In the genomic region with DNA sequence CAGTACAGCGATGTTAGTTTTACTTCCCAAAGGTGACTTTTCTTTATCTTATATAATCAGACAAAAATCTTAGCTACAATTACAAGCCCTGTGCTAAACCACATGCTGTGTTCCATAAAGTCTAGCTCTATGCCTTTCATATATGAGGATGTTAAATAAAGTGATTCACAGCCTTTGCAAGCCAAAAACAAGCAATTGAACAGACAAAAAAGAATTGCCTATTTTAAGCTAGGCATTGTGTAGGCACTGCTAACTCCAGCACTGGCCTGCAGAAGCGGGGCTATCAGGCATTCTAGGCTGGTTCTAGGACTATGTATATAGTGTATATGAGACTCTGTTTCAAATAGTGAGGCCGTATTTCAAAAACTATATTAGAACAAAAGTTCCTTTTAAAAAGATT, we compare ENCODE assay signal across 30 mouse cellular contexts. TPM values are rescaled to one million over a fixed set of nuclear protein-coding genes. Genes with fewer than 3 reads are reported as not detected.
"Had no signal": no experiment of that assay in that cellular context is flagged by ENCODE, and none has a peak within 500 bp of the region (broad histone marks: within the 10 kb centered on the region; RNA-seq: fewer than 3 reads in every experiment).

No protein-coding gene starts in this region.

- H3K4me2 ChIP-seq: limb, embryonic 12.5 days; limb, embryonic 13.5 days; limb, embryonic 15.5 days; liver, embryonic 11.5 days; liver, embryonic 12.5 days; liver, embryonic 13.5 days; liver, embryonic 15.5 days; lung, embryonic 14.5 days; lung, embryonic 15.5 days; midbrain, embryonic 12.5 days; midbrain, embryonic 13.5 days; midbrain, embryonic 15.5 days; neural tube, embryonic 12.5 days had no signal

- H3K27me3 ChIP-seq: limb, embryonic 13.5 days; limb, embryonic 15.5 days; liver, embryonic 13.5 days; midbrain, embryonic 12.5 days; midbrain, embryonic 15.5 days; neural tube, embryonic 12.5 days had no signal

- ATAC-seq: liver, embryonic 12.5 days; liver, postnatal 0 days; lung, postnatal 0 days; midbrain, embryonic 13.5 days; midbrain, embryonic 15.5 days; midbrain, embryonic 16.5 days had no signal

- DNase-seq: left cerebral cortex, postnatal 4 days; liver; liver, embryonic 13.5 days; liver, postnatal 0 days; lung, adult 18-20 months; lung, adult 2 months; lung, embryonic 14.5 days; lung, postnatal 10 days; lung, postnatal 14 days; lung, postnatal 36 days; lung, postnatal 4 days; midbrain, embryonic 14.5 days had no signal

- H3K4me3 ChIP-seq: limb, embryonic 10.5 days; limb, embryonic 12.5 days; limb, embryonic 13.5 days; limb, embryonic 15.5 days; liver, embryonic 12.5 days; liver, embryonic 13.5 days; liver, embryonic 15.5 days; lung, embryonic 15.5 days; megakaryocyte, embryonic 14.5 days; midbrain, embryonic 12.5 days; midbrain, embryonic 13.5 days; midbrain, embryonic 15.5 days; myocyte; neural tube, embryonic 12.5 days had no signal

- H3K9me3 ChIP-seq: limb, embryonic 10.5 days; limb, embryonic 15.5 days; liver, embryonic 13.5 days; liver, embryonic 15.5 days; lung, embryonic 15.5 days; midbrain, embryonic 15.5 days; neural tube, embryonic 12.5 days had no signal

- H3K9ac ChIP-seq: limb, embryonic 12.5 days; limb, embryonic 13.5 days; limb, embryonic 15.5 days; liver, embryonic 12.5 days; liver, embryonic 13.5 days; liver, embryonic 14.5 days; liver, embryonic 15.5 days; liver, postnatal 0 days; lung, embryonic 14.5 days; lung, embryonic 15.5 days; midbrain, embryonic 12.5 days; midbrain, embryonic 13.5 days; midbrain, embryonic 15.5 days; neural tube, embryonic 12.5 days had no signal

- H3K27ac ChIP-seq: limb, embryonic 10.5 days; limb, embryonic 12.5 days; limb, embryonic 13.5 days; limb, embryonic 15.5 days; liver, embryonic 12.5 days; liver, embryonic 13.5 days; liver, embryonic 14.5 days; liver, embryonic 15.5 days; lung, embryonic 15.5 days; macrophage; midbrain, embryonic 12.5 days; midbrain, embryonic 13.5 days; midbrain, embryonic 15.5 days; neural tube, embryonic 12.5 days had no signal

- H3K4me1 ChIP-seq: limb, embryonic 10.5 days; limb, embryonic 12.5 days; limb, embryonic 13.5 days; limb, embryonic 15.5 days; liver, embryonic 12.5 days; liver, embryonic 13.5 days; liver, embryonic 15.5 days; lung, embryonic 15.5 days; megakaryocyte, embryonic 14.5 days; midbrain, embryonic 12.5 days; midbrain, embryonic 13.5 days; midbrain, embryonic 15.5 days; neural tube, embryonic 12.5 days had no signal

- H3K36me3 ChIP-seq: limb, embryonic 10.5 days; limb, embryonic 12.5 days; limb, embryonic 13.5 days; limb, embryonic 15.5 days; liver, embryonic 12.5 days; liver, embryonic 13.5 days; liver, embryonic 15.5 days; lung, embryonic 15.5 days; midbrain, embryonic 12.5 days; midbrain, embryonic 13.5 days; midbrain, embryonic 15.5 days; neural tube, embryonic 12.5 days had no signal

RNA-seq across cellular contexts. Expression of a gene that starts 11.8 kb away (rescaled TPM):
- polyA plus RNA-seq: macrophage had no signal
